Mouse (Mus musculus) embryonic stem cell, embryonic (primary cell): Measurements from ENCODE around the gene Fam92b.

Experiments used
- CTCF ChIA-PET, 4 experiments: fragments of 300-600 bp in 2 of 4; fragments of 350-600 bp in 2 of 4; sonication (Branson Sonifier 250); formaldehyde crosslinking; loops; one replicate each; lab custom pipeline; 2022; ENCODE audit warnings: inconsistent platforms in 2 of 4; lab: Charles Lee
- POLR2A ChIA-PET, 4 experiments: fragments of 300-600 bp in 2 of 4; fragments of 350-600 bp in 2 of 4; sonication (Branson Sonifier 250); formaldehyde crosslinking; loops; one replicate each; lab custom pipeline; 2022; ENCODE audit warnings: antibody characterized with exemption in 4 of 4, inconsistent platforms in 1 of 4; lab: Charles Lee

Gene Fam92b

GRCm38 (mm10) chr8:120143911-120144651 is 33.2 kb downstream of the Fam92b start:
- POLR2A ChIA-PET = no interaction called here
- CTCF ChIA-PET = interaction anchor here in 3 of 4 experiments (0.5 to 0.6 kb wide), 3 partner anchors 121 to 600 kb away, joined by 3 to 12 read pairs (median 3); no protein-coding TSS in a partner anchor

DNA sequence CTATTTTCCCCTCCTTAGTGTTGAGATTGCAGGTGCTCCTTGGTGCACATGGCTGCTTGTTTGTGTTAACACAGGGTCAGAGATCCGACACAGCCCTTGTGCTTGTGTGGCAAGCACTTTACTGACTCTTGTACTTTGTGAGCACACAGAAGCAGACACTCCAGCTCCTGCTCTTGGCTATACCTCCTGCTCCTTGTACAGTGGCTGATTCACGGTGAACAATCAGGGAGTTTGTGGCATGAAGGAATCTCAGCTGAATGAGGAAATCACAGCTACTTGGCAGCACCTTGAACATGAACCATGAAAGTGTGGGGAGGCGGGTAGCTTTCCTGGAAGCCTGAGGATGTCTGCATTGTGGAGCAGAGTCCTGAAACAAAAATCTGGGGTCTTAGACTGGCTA is 36.5 kb downstream of the Fam92b start:
- ChIA-PET CTCF (no interaction called here), POLR2A (no interaction called here)

DNA sequence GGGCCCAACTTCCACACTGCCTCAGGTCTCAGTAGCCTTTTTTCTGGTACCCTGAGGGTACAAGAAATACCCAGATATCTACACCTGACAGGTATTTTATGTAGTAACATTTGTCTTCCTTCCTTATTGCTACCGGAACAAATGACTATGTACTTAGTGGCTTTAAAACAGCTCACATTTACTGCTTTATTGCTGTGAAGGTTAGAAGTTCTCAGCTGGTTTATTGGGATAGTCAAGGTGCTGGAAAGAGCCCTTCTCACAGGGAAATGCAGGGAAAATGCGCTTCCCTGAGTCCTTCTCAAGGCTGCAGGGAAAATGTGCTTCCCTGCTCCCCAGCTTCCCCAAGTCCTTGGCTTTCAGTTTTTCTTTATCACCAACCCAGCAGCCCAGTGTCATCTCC is 38.3 kb downstream of the Fam92b start:
- CTCF ChIA-PET = no interaction called here

DNA sequence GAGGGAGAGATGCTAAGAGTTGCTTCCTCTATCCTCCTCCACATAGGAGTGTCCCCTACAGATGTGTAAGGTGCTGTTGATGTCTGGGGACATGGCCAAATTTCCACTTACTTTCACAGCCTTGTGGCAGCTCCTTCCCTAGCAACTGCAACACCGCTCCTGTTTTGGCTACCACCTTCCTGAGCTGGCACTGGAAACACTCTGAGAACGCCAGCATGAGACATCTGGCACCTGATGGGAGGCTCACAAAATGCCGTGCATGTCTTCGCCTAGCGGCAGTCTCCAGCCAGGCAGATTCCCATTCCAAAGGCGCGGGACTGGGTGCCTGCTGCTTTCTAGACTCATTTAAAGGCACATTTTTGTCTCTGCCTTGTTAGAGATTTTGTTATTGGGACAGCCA is 40.6 kb downstream of the Fam92b start:
- CTCF ChIA-PET = no interaction called here
- POLR2A ChIA-PET = no interaction called here

More for the DNA sequence above, 38.3 kb downstream of the Fam92b start:
- POLR2A ChIA-PET = no interaction called here

DNA sequence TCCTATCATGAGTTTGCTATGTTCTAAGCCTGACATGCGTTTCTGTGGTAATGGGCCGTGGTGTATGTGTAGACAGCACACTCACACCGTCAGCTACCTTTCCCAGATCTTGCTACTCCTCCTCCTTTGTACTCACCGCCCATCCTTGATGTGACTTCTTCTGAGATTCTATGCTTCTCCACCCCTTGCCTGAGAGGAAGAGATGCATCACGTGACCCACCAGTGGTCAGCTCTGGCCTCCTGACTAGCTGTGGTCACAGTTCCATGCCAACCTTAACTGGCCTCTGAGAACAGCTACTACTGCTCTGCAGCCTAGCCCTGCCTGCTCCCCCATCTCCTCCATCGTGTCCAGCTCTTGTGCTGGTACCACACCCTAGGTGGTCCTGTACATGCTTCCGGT is 41.6 kb downstream of the Fam92b start:
- ChIA-PET POLR2A (no interaction called here), CTCF (interaction anchor here in 1 of 4 experiments (0.9 kb wide), 1 partner anchor 57 kb away, joined by 3 read pairs; no protein-coding TSS in a partner anchor)

- ChIA-PET CTCF (interaction anchor here in 2 of 4 experiments (0.6 to 0.7 kb wide), 2 partner anchors 148 to 255 kb away, joined by 3 to 6 read pairs; no protein-coding TSS in a partner anchor), POLR2A (interaction anchor here in 1 of 4 experiments (0.5 kb wide), 1 partner anchor 214 kb away, joined by 3 read pairs; no protein-coding TSS in a partner anchor)
Measured at GRCm38 (mm10) chr8:120133169-120133568, 44.1 kb downstream of the Fam92b start.

- POLR2A ChIA-PET = no interaction called here
Measured at GRCm38 (mm10) chr8:120131158-120131557, 46.1 kb downstream of the Fam92b start.

DNA sequence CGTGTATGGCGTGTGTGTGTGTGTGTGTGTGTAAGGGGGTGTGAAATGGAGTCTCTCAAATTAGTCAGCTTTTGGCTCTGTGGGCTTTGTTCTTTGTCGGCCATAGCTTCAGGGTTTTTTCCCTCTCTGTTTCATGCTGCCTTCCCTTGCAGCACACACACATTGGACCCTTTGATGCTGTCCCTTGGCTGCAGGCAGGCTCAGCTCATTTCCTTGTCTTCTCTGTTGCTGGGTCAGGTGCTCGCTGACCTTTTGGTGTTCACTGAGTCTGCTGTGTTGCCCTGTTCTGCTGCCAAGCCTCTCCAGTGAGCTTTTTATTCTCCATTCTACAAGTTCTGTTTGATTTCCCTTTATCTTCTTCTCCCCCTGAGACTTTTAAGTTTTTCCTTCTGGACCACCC is 47.7 kb downstream of the Fam92b start:
- POLR2A ChIA-PET = no interaction called here

More at GRCm38 (mm10) chr8:120131158-120131557, 46.1 kb downstream of the Fam92b start:
- CTCF ChIA-PET = interaction anchor here in 2 of 4 experiments (0.6 to 1.3 kb wide), 3 partner anchors 47 to 508 kb away, joined by 3 read pairs; no protein-coding TSS in a partner anchor

DNA sequence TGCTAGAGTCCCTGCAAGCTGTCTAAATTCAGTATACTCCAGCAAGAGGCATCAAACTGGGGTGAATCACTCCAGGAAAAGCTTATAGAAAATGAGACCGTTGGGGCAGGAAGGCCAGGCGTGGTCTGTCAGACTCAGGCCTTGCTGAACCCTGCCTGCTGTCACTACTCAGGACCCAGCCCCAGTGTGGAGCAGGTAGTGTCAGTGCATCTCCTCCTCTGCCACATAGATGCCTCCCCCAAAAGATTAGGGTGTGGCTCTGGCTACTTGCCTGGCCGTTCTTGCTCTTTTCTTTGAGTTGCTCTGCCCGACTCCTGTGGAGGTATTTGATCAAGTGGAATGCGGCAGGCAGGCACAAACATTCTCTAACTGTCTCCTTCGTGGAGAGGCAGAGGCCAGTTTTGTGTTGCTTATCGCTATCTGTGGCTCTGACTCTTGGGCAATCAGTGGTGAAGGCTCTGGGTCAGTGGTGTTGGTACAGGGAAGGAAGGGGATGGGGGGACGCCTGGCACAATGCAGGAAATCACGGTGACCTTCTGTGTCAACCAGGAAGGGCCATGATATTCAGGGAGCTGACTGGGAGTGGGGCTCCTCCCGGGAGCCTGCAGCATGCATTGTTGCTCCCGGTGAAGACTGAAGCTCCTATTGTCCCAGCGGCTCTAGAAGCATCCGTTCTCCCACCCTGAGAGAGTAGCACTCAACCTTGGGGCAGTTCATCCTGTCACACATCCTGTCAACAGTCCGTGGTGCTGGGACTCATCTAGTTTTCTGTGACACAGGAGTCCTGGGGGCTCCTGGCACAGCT is 50.7 kb downstream of the Fam92b start:
- ChIA-PET POLR2A (no interaction called here), CTCF (no interaction called here)

More for the DNA sequence above, 47.7 kb downstream of the Fam92b start:
- CTCF ChIA-PET = interaction anchor here in 1 of 4 experiments (0.7 kb wide), 1 partner anchor 52 kb away, joined by 3 read pairs; no protein-coding TSS in a partner anchor

- ChIA-PET POLR2A (no interaction called here), CTCF (no interaction called here)
Measured at GRCm38 (mm10) chr8:120124836-120125389, 52.4 kb downstream of the Fam92b start.

GRCm38 (mm10) chr8:120124261-120124660 is 53.0 kb downstream of the Fam92b start:
- ChIA-PET POLR2A (no interaction called here), CTCF (interaction anchor here in 1 of 4 experiments (1.4 kb wide), 1 partner anchor 54 kb away, joined by 3 read pairs; no protein-coding TSS in a partner anchor)

- ChIA-PET CTCF (interaction anchor here in 1 of 4 experiments (0.5 kb wide), 1 partner anchor 58 kb away, joined by 3 read pairs; no protein-coding TSS in a partner anchor), POLR2A (interaction anchor here in 1 of 4 experiments (0.8 kb wide), 1 partner anchor 263 kb away, joined by 4 read pairs; no protein-coding TSS in a partner anchor)
Measured at GRCm38 (mm10) chr8:120120951-120121350, 56.3 kb downstream of the Fam92b start.

DNA sequence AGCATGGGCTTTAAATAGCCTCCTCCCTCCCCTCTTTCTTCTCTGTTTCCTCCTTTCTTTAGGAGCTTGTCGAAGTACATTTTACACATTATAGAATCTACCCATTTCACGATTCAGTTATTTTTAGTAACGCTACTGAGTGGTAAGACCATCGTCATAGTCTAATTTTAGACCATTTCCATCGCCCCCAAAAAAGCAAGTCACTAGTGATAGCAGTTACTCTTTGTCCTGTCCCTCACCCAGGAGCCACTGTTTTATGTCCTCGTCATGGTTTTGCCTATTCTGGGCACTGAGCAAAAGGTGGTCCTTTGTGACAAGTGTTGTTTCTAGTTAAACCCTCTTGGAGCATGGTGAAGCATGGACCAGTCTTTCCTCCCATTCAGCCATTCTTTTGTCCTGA is 57.3 kb downstream of the Fam92b start:
- ChIA-PET POLR2A (no interaction called here), CTCF (interaction anchor here in 1 of 4 experiments (0.9 kb wide), 1 partner anchor 53 kb away, joined by 4 read pairs; no protein-coding TSS in a partner anchor)

DNA sequence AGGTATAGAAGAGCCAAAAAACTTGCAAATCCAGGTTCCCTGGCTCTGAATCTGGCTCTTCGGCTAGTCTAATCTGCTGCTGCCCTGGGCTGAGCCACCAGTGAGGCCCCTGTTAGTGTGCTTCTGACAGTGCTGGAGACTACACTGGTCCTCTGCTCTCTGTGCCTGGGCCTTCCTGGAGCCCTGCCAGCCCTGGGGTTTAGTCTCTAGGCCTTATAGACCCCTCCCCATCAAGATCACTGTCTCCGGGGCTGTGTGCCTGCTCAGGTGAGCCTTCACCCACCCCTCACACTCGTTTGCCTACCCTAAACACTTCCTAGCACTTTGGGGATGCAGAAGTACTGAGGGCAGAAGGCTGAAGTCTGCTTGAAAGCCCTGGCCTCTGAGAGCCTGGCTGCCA is 57.8 kb downstream of the Fam92b start:
- POLR2A ChIA-PET = no interaction called here
- CTCF ChIA-PET = no interaction called here

DNA sequence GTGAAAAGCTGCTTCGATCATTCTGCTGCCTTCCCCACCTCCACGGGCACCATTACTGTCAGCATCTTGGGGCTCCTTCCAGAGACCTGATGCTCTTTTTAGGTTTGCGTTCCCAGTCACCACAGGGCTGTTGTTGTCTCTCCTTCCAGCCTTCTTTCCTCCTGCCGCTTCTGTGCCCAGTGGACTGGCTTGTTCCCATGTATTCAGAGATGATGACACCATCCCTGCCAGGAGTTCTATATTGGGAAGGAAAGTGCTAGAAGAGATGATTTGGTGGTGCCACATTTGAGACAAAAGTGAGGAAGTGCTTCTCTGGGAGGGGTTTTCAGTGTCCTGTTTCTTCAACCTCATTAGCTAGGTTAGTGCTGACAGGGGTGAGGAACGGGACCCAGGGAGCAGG is 58.4 kb downstream of the Fam92b start:
- POLR2A ChIA-PET = interaction anchor here in 1 of 4 experiments (0.6 kb wide), 1 partner anchor 1107 kb away, joined by 3 read pairs; no protein-coding TSS in a partner anchor
- CTCF ChIA-PET = no interaction called here

DNA sequence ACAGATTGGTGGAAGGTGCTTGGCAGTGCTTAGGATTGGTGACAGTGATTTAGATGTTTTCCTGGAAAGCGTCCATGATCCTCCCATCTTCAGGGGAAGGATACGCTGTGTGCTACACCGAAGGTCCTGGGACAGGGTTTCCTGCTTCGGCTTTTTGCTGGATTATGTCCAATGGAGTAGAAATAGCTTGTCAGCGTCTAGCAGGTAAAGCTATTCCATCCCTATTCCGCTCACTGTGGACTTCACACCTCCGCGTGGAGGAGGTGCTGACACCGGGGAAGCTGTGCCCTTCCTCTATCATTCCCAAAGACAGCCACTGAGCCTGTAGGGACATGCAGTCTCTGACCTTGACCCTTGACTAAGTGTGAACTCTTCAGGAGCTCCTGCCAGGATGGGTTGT is 59.1 kb downstream of the Fam92b start:
- ChIA-PET CTCF (no interaction called here), POLR2A (interaction anchor here in 2 of 4 experiments (0.6 to 0.8 kb wide), 2 partner anchors 18 to 1106 kb away, joined by 3 read pairs; no protein-coding TSS in a partner anchor)

- ChIA-PET CTCF (no interaction called here), POLR2A (no interaction called here)
Measured at GRCm38 (mm10) chr8:120116600-120116999, 60.7 kb downstream of the Fam92b start.
